Mouse (Mus musculus) limb, embryonic 15.5 days (tissue): ENCODE measurements around the gene Lmo7. TPM values are rescaled to one million over a fixed set of nuclear protein-coding genes. Genes with fewer than 3 reads are reported as not detected.

Experiments
- ATAC-seq: fragments of 200-750 bp; cut with Nextera tagmentation; 2 replicates; pipeline ENCODE4 v1.8.0; 2017; ENCODE audit warnings: low read depth, moderate TSS enrichment; ENCODE audit not compliant: insufficient number of reproducible peaks, low FRiP score, low TSS enrichment
- H3K27ac ChIP-seq: fragments of 300-500 bp; sonication (generic); 2 replicates; pipeline ENCODE4 v1.5.1; 2015; ENCODE audit warnings: moderate library complexity, mild to moderate bottlenecking, inconsistent platforms
- H3K27me3 ChIP-seq: fragments of 300-500 bp; sonication (generic); 2 replicates; pipeline ENCODE4 v1.6.1; 2015; ENCODE audit warnings: inconsistent platforms
- H3K36me3 ChIP-seq: fragments of 300-500 bp; sonication (generic); 2 replicates; pipeline ENCODE4 v1.6.1; 2015; ENCODE audit warnings: inconsistent platforms
- H3K4me1 ChIP-seq: fragments of 300-500 bp; sonication (generic); 2 replicates; pipeline ENCODE4 v1.6.1; 2015; ENCODE audit warnings: inconsistent platforms
- H3K4me2 ChIP-seq: fragments of 300-500 bp; sonication (generic); 2 replicates; pipeline ENCODE4 v1.6.1; 2015; ENCODE audit warnings: mild to moderate bottlenecking, inconsistent platforms
- H3K4me3 ChIP-seq: fragments of 300-500 bp; sonication (generic); 2 replicates; pipeline ENCODE4 v1.5.1; 2015; ENCODE audit warnings: mild to moderate bottlenecking, inconsistent platforms
- H3K9ac ChIP-seq: fragments of 300-500 bp; sonication (generic); 2 replicates; pipeline ENCODE4 v1.6.1; 2015; ENCODE audit warnings: inconsistent platforms
- H3K9me3 ChIP-seq: fragments of 300-500 bp; sonication (generic); 2 replicates; pipeline ENCODE4 v1.6.1; 2016; ENCODE audit warnings: inconsistent platforms
- WGBS: fragments of 180-500 bp; shearing (Covaris S2); methylation state at CpG from one replicate; pipeline ENCODE4 v1.1.7; 2015; 5-methylcytosine and 5-hydroxymethylcytosine counted together
- polyA plus RNA-seq: library from polyadenylated mRNA; unstranded; fragments of >200 nt; fragmentation: Nextera tagmentation; extraction: Ambion mirVana; gene quantifications from 2 replicates; pipeline ENCODE4 v1.2.1, GENCODE M21; 2015

The Lmo7 gene
- polyA plus RNA-seq, 1 experiment from 2014 or later = 35.4 TPM

DNA sequence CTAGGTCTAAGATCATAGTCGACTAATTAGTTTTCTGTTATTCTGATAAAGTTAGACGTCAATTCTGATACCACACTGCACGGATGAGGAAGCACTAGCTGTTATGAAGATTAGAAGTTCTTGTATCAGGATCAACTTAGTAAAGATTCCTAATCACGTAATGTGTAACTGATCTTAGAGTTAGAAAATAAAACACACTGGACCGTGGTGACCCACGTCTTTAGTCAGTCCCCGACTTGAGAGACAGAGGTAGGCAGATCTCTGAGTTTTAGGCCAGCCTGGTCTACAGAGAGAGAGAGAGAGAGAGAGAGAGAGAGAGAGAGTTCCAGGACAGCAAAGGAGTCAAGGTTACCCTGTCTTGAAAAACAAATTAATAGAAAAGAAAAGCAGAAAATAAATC is 18.7 kb downstream of the Lmo7 start:
- 87% methylated on average over 7 of the region's 7 CpGs for WGBS
- H3K4me2 ChIP-seq = no peak overlapping the region
- H3K9ac ChIP-seq = no peak overlapping the region
- H3K27me3 ChIP-seq = no peaks in the 10 kb centered on the region
- peaks cover 8% of the 10 kb centered on the region; the same call in 1 of the 2 replicates for H3K4me1 ChIP-seq
- no peaks in the 10 kb centered on the region for H3K36me3 ChIP-seq
- no peak for ATAC-seq
- H3K27ac ChIP-seq = no peak overlapping the region
- no peaks in the 10 kb centered on the region for H3K9me3 ChIP-seq
- H3K4me3 ChIP-seq = no peak overlapping the region

DNA sequence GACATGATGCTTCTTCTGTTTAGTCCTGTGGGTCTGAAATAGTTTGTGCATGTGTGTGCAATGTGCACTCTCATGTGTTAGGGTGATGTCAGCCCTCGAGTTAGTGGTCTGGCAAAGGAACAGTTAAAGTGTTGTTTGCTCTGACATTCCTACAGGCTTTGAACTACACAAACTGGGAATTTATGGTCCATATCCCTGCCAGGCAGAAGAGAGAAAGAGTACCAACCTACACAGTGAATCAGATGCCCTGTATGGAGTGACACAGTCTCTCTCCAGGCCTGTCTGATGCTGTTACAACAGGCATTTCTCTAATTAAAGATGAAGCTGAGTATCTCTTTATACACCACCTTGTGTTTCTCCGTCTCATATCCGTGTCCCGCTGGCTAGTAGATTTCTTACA is 21.2 kb downstream of the Lmo7 start:
- no peaks in the 10 kb centered on the region for H3K27me3 ChIP-seq
- no peak for ATAC-seq
- H3K4me3 ChIP-seq = no peak overlapping the region
- H3K36me3 ChIP-seq = no peaks in the 10 kb centered on the region
- peaks cover 6% of the 10 kb centered on the region; the same call in 1 of the 2 replicates for H3K4me1 ChIP-seq
- WGBS = 76% methylated on average over 4 of the region's 4 CpGs
- H3K9ac ChIP-seq = no peak overlapping the region
- H3K9me3 ChIP-seq = no peaks in the 10 kb centered on the region
- H3K27ac ChIP-seq = no peak overlapping the region
- no peak overlapping the region for H3K4me2 ChIP-seq

- H3K4me3 ChIP-seq = no peak overlapping the region
- no peak overlapping the region for H3K27ac ChIP-seq
- no peak overlapping the region for H3K4me2 ChIP-seq
- 52% methylated on average over 4 of the region's 4 CpGs for WGBS
- no peaks in the 10 kb centered on the region for H3K9me3 ChIP-seq
- H3K36me3 ChIP-seq = no peaks in the 10 kb centered on the region
- no peak for ATAC-seq
- H3K9ac ChIP-seq = no peak overlapping the region
- H3K4me1 ChIP-seq = no peaks in the 10 kb centered on the region
- no peaks in the 10 kb centered on the region for H3K27me3 ChIP-seq
These were observed 25.7 kb downstream of the Lmo7 start for GRCm38 (mm10) chr14:101755425-101755824.

GRCm38 (mm10) chr14:101762267-101762666 is 32.5 kb downstream of the Lmo7 start:
- no peak overlapping the region for H3K4me2 ChIP-seq
- no peak for ATAC-seq
- H3K36me3 ChIP-seq = no peaks in the 10 kb centered on the region
- no peak overlapping the region for H3K9ac ChIP-seq
- H3K27ac ChIP-seq = no peak overlapping the region
- no peaks in the 10 kb centered on the region for H3K9me3 ChIP-seq
- no peak overlapping the region for H3K4me3 ChIP-seq
- no peaks in the 10 kb centered on the region for H3K27me3 ChIP-seq
- no peaks in the 10 kb centered on the region for H3K4me1 ChIP-seq
- WGBS = 23% methylated on average over 1 of the region's 1 CpGs

- no peaks in the 10 kb centered on the region for H3K9me3 ChIP-seq
- H3K9ac ChIP-seq = no peak overlapping the region
- no peak overlapping the region for H3K4me2 ChIP-seq
- H3K27me3 ChIP-seq = no peaks in the 10 kb centered on the region
- H3K4me1 ChIP-seq = no peaks in the 10 kb centered on the region
- no peak overlapping the region for H3K4me3 ChIP-seq
- no peaks in the 10 kb centered on the region for H3K36me3 ChIP-seq
- H3K27ac ChIP-seq = no peak overlapping the region
- no peak for ATAC-seq
- 38% methylated on average over 3 of the region's 3 CpGs for WGBS
These were observed 34.1 kb downstream of the Lmo7 start for GRCm38 (mm10) chr14:101763762-101764295.

DNA sequence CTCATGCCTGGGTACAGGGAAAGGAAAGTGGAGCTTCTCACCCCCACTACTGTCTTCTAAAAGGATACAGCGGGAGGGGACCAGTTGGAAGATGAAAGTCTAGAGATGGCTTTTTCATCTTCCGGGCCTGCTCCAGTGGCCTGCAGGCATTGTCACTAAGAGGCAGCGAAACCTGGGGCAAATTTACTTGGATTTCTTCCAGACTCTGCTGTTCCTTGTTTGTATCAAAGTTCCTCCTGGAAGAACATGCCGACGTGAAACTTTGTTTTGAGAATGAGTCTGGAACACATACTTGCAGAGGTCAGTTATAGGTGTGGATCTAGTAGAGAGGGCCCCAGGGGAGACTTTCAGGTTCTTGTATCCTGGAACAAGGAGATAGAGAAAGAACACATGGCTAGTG is 41.6 kb downstream of the Lmo7 start:
- H3K9me3 ChIP-seq = no peaks in the 10 kb centered on the region
- WGBS = 73% methylated on average over 5 of the region's 5 CpGs
- ATAC-seq = no peak

DNA sequence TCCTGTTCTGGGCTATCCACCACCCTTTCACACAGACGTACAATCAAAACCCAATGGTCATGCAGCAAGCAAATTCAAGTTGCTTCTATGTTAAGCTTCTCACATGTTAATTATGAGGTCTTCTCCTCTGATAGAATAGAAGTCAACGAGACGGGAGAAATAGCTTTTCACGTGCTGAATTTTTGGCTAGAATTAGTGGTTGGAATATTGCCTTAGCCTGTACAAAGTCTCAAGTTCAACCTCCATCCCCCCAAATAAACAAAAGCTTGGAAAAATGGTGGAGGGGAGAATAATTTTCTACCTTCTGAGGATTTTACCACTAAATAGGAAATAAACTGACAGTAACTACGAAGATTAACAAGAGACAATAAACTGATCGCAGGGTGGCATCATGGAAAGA is 42.0 kb downstream of the Lmo7 start:
- Histone ChIP-seq H3K9me3 (no peaks in the 10 kb centered on the region), H3K4me3 (no peak overlapping the region), H3K36me3 (no peaks in the 10 kb centered on the region), H3K4me2 (no peak overlapping the region), H3K4me1 (no peaks in the 10 kb centered on the region), H3K9ac (no peak overlapping the region), H3K27me3 (no peaks in the 10 kb centered on the region), H3K27ac (no peak overlapping the region)
- WGBS = 88% methylated on average over 6 of the region's 6 CpGs
- no peak for ATAC-seq

More for the DNA sequence above, 41.6 kb downstream of the Lmo7 start:
- Histone ChIP-seq H3K4me1 (no peaks in the 10 kb centered on the region), H3K27me3 (no peaks in the 10 kb centered on the region), H3K36me3 (no peaks in the 10 kb centered on the region), H3K4me3 (no peak overlapping the region), H3K27ac (no peak overlapping the region), H3K9ac (no peak overlapping the region), H3K4me2 (no peak overlapping the region)

- 58% methylated on average over 4 of the region's 4 CpGs for WGBS
- no peaks in the 10 kb centered on the region for H3K27me3 ChIP-seq
- H3K4me1 ChIP-seq = no peaks in the 10 kb centered on the region
- no peak overlapping the region for H3K4me3 ChIP-seq
- H3K9me3 ChIP-seq = no peaks in the 10 kb centered on the region
- H3K9ac ChIP-seq = no peak overlapping the region
- no peak overlapping the region for H3K27ac ChIP-seq
- H3K36me3 ChIP-seq = no peaks in the 10 kb centered on the region
- no peak for ATAC-seq
- H3K4me2 ChIP-seq = no peak overlapping the region
These were observed 44.9 kb downstream of the Lmo7 start for GRCm38 (mm10) chr14:101774631-101775030.

DNA sequence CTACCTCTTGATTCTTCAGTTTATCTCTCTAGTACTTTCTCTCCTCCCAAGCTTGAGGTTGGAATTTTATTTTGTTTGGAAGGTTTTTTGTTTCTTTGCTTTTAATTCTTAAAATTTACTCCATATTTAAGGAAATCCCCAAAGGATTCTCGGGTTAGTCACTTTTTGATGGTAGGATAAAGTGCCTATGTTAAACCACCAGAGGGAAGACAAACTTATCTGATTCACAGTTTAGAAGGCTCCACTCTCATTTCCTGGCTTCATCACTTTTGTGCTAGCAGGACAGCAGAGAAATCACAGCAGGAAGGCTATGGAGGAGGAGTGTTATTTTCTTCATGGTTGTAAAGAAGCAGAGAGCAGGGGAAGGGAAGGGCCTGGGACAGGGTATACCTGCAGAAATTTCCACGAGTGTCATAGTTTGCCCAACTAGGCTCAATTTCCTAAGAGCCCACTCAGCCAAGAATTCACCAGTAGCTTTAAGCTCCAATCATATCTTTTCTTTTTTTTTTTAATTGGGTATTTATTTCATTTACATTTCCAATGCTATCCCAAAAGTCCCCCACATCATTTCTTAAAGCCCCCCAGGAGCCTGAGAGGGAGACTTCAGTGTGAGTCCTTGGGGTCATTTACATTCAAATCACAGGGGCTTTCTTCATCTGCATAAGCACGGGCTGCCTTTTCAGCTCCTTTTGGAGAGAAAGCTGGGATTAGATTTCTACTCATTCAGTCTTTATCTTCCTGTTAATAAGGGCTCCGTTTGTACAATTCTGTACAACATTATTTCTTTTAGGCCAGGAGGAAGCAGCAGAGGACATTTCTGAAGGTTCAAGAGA is 46.8 kb downstream of the Lmo7 start:
- Histone ChIP-seq H3K36me3 (no peaks in the 10 kb centered on the region), H3K4me2 (no peak overlapping the region), H3K27ac (no peak overlapping the region), H3K9me3 (no peaks in the 10 kb centered on the region), H3K9ac (no peak overlapping the region), H3K4me1 (no peaks in the 10 kb centered on the region), H3K4me3 (no peak overlapping the region), H3K27me3 (no peaks in the 10 kb centered on the region)
- no peak for ATAC-seq
- WGBS = 38% methylated on average over 4 of the region's 4 CpGs

DNA sequence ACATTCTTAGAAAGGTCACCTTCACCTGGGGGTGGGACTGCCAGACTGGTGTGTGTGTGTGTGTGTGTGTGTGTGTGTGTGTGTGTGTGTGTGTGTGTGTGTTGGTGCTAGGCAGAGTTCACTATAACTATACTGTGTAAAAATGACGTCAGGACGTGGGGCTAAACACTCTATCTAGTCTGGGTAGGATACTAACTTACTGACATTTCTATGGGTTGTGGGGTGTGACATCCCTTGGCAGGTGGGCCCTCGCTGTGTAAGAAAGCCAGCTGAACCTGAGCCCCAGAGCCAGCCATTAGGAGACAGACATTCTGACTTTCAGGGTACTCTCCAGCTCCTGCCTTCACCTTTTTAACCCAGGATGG is 47.4 kb downstream of the Lmo7 start:
- no peak overlapping the region for H3K27ac ChIP-seq
- H3K27me3 ChIP-seq = no peaks in the 10 kb centered on the region
- H3K4me1 ChIP-seq = no peaks in the 10 kb centered on the region
- H3K4me3 ChIP-seq = no peak overlapping the region
- H3K9me3 ChIP-seq = no peaks in the 10 kb centered on the region
- WGBS = 49% methylated on average over 3 of the region's 3 CpGs
- H3K36me3 ChIP-seq = no peaks in the 10 kb centered on the region
- H3K4me2 ChIP-seq = no peak overlapping the region
- ATAC-seq = no peak
- H3K9ac ChIP-seq = no peak overlapping the region

DNA sequence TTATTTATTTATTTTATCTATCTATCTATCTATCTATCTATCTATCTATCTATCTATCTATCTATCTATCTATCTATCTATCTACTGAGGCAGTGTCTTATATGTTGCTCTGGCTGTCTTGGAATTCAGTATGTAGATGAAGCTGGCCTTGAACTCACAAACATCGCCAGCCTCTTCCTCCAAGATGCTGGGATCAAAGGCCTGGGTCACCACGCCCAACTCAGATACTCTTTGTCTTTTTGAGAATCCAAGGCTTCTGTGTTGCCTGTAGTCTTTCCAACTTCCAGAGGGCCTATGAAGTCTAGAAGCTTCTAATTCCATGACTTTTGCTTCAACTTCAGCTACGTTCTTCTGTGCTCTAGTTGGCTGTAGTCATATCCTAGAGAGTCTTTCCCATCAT is 48.7 kb downstream of the Lmo7 start:
- Histone ChIP-seq H3K27ac (no peak overlapping the region), H3K4me2 (no peak overlapping the region), H3K36me3 (no peaks in the 10 kb centered on the region), H3K9me3 (no peaks in the 10 kb centered on the region), H3K4me1 (no peaks in the 10 kb centered on the region), H3K27me3 (no peaks in the 10 kb centered on the region), H3K4me3 (no peak overlapping the region), H3K9ac (no peak overlapping the region)
- no peak for ATAC-seq
- 93% methylated on average over 3 of the region's 3 CpGs for WGBS

- Histone ChIP-seq H3K27me3 (no peaks in the 10 kb centered on the region), H3K4me1 (no peaks in the 10 kb centered on the region), H3K9me3 (no peaks in the 10 kb centered on the region), H3K36me3 (no peaks in the 10 kb centered on the region), H3K9ac (no peak overlapping the region), H3K27ac (no peak overlapping the region), H3K4me3 (no peak overlapping the region), H3K4me2 (no peak overlapping the region)
- no peak for ATAC-seq
- 88% methylated on average over 10 of the region's 10 CpGs for WGBS
These were observed 50.3 kb downstream of the Lmo7 start for GRCm38 (mm10) chr14:101780016-101780415.
